Comparison of ENCODE assay signal across 8 mouse cellular contexts in the genomic region with DNA sequence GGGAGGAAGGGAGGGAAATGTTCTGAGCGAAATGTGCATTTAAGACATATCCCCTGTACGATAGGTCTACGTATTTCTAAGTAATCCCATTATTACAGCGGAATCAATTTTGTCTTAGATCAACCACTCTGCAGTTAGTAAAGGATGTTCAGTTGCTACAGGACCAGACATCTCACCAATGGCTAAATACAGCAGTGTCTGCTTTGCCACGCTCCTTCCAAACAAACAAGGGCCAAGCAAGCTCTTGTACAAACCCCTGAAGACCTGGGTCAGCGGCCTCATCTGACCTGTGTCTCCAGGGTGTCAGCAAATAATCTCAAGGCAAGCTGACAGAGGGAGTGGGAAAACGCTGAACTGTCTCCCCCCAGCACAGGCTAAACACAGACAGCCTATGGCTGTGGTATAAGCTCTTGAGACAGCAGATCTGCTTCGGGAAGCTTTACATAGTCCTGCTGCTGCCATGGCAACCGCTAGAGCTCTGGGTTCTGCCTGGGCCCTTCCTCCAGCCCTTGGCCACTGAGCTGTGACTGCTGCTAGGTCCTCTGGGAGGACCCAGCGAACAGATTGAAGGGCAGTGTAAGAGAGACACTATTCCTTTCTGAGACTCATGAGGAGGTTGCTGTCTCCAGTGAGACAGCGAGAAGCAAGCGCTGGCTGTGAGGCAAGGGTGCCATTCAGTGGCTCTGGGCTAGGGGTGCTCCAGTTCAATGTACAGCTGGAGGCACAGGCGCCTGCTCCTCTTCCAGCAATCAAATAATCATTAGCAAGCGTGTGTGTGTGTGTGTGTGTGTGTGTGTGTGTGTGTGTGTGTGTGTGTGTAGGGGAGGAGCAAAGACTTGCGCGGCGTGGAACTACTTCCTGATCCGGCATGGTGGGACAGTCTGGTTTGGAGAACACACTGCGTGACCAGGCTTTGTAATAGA. TPM values are rescaled to one million over a fixed set of nuclear protein-coding genes. Genes with fewer than 3 reads are reported as not detected.
DNase-seq lines count a peak whose midpoint lies in the region; ATAC-seq lines count a peak whose summit lies in the region.

No protein-coding gene starts in this region.

- 35% methylated on average over 19 of the region's 19 CpGs for WGBS in forebrain, embryonic 10.5 days
- WGBS in hindbrain, embryonic 12.5 days, result 23% methylated on average over 19 of the region's 19 CpGs
- WGBS in midbrain, embryonic 10.5 days, result 13% methylated on average over 19 of the region's 19 CpGs

- H3K27me3 ChIP-seq in forebrain, embryonic 10.5 days (ENCODE audit: poor library complexity, severe bottlenecking), result no peaks in the 10 kb centered on the region
- no peaks in the 10 kb centered on the region for H3K27me3 ChIP-seq in hindbrain, embryonic 12.5 days
- H3K27me3 ChIP-seq in midbrain, embryonic 10.5 days (ENCODE audit: low read depth, poor library complexity, severe bottlenecking), result no peaks in the 10 kb centered on the region; the same call in 1 of the 2 replicates
- H3K27me3 ChIP-seq in splenic B cell, adult 2 months (ENCODE audit: control insufficient read depth, insufficient read depth, low read length, poor library complexity, severe bottlenecking), result no peaks in the 10 kb centered on the region; the same call in 1 of the 2 replicates

- H3K9ac ChIP-seq in hindbrain, embryonic 12.5 days, result peak overlapping the region; percentile 55

- no peaks in the 10 kb centered on the region for H3K9me3 ChIP-seq in forebrain, embryonic 10.5 days
- no peaks in the 10 kb centered on the region for H3K9me3 ChIP-seq in hindbrain, embryonic 12.5 days (replicated peaks)
- no peaks in the 10 kb centered on the region for H3K9me3 ChIP-seq in midbrain, embryonic 10.5 days (replicated peaks)

- peak overlapping the region; percentile 45 for H3K4me2 ChIP-seq in hindbrain, embryonic 12.5 days (replicated peaks)

- H3K4me1 ChIP-seq in forebrain, embryonic 10.5 days, result peaks cover 44% of the 10 kb centered on the region
- peaks cover 27% of the 10 kb centered on the region for H3K4me1 ChIP-seq in hindbrain, embryonic 12.5 days
- H3K4me1 ChIP-seq in midbrain, embryonic 10.5 days, result peaks cover 62% of the 10 kb centered on the region

- no peaks in the 10 kb centered on the region for H3K36me3 ChIP-seq in forebrain, embryonic 10.5 days (replicated peaks)
- no peaks in the 10 kb centered on the region for H3K36me3 ChIP-seq in hindbrain, embryonic 12.5 days
- no peaks in the 10 kb centered on the region for H3K36me3 ChIP-seq in midbrain, embryonic 10.5 days
- no peaks in the 10 kb centered on the region for H3K36me3 ChIP-seq in splenic B cell, adult 2 months (ENCODE audit: control insufficient read depth, insufficient read depth, low read length, poor library complexity, severe bottlenecking)

- peak overlapping the region; percentile 88 for H3K27ac ChIP-seq in forebrain, embryonic 10.5 days
- peak overlapping the region; percentile 91 for H3K27ac ChIP-seq in hindbrain, embryonic 12.5 days
- peak overlapping the region; percentile 88 for H3K27ac ChIP-seq in midbrain, embryonic 10.5 days (replicated peaks)

- H3K4me3 ChIP-seq in forebrain, embryonic 10.5 days, result peak overlapping the region; percentile 36
- H3K4me3 ChIP-seq in hindbrain, embryonic 12.5 days, result peak overlapping the region; percentile 17
- peak overlapping the region; percentile 44 for H3K4me3 ChIP-seq in midbrain, embryonic 10.5 days

- ATAC-seq in hindbrain, embryonic 12.5 days (ENCODE audit: low FRiP score), result peak; percentile 98

- peak; percentile 10 to 27 for DNase-seq in spleen, postnatal 36 days (ENCODE audit: low spot score in 2 of 2)
- no peak for DNase-seq in spleen, postnatal 14 days (ENCODE audit: low spot score in 2 of 2)
- DNase-seq in forebrain, embryonic 10.5 days (ENCODE audit: extremely low spot score, low spot score), result peak; percentile 83
- DNase-seq in layer of hippocampus, postnatal 10 days (ENCODE audit: low spot score in 2 of 2), result peak; percentile 60 to 68
- DNase-seq in midbrain, embryonic 10.5 days (ENCODE audit: low spot score), result peak; percentile 96
- DNase-seq in splenic B cell, adult 2 months (ENCODE audit: low read depth, low spot score), result peak; percentile 46
- no peak for DNase-seq in thymus, postnatal 14 days

RNA-seq across cellular contexts. Expression of gene Trim9, which starts 20.2 kb away (rescaled TPM):
- 8.7 and 10.1 TPM in 2 replicates for polyA plus RNA-seq in forebrain, embryonic 10.5 days (2016; fragmentation: Nextera tagmentation; extraction: Ambion mirVana)
- polyA plus RNA-seq in hindbrain, embryonic 12.5 days (2016; fragmentation: Nextera tagmentation; extraction: Ambion mirVana), result 25.6 and 27.8 TPM in 2 replicates
- total RNA-seq in layer of hippocampus, postnatal 10 days (2021), result 100 to 1,000 TPM; 299 to 300 TPM
- 22.5 and 34.1 TPM in 2 replicates for polyA plus RNA-seq in midbrain, embryonic 10.5 days (2016; fragmentation: Nextera tagmentation; extraction: Ambion mirVana)

Comparison
In these comparisons a context has a peak if more than half of its experiments do, and no peak if none do; other contexts are left out.
1. DNase-seq: peak in spleen, postnatal 36 days (2 of 2), forebrain, embryonic 10.5 days (single experiment), layer of hippocampus, postnatal 10 days (2 of 2), midbrain, embryonic 10.5 days (single experiment) and splenic B cell, adult 2 months (single experiment); none in spleen, postnatal 14 days (0 of 2) and thymus, postnatal 14 days (single experiment).
2. Peak in every context shown above with its lines, with median percentiles within 50 percentile points of each other: H3K27ac ChIP-seq and H3K4me3 ChIP-seq.